8 mouse cellular contexts compared by ENCODE assay signal in genomic region chr8:75110093-75110492, GRCm38 (mm10). TPM values are rescaled to one million over a fixed set of nuclear protein-coding genes. Genes with fewer than 3 reads are reported as not detected.
DNase-seq lines count a peak whose midpoint lies in the region; ATAC-seq and TF ChIP-seq lines count a peak whose summit lies in the region.

No protein-coding gene starts in this region.

- H3K27ac ChIP-seq in left cerebral cortex, adult 2 months, result no peak overlapping the region
- 0 out of 2 replicates have a peak overlapping the region, but pooled peaks have one; percentile 28 for H3K27ac ChIP-seq in embryonic facial prominence, embryonic 11.5 days (replicated peaks; ENCODE audit: low read depth, low read length)
- no peak overlapping the region for H3K27ac ChIP-seq in hindbrain, embryonic 13.5 days
- H3K27ac ChIP-seq in midbrain, embryonic 14.5 days (replicated peaks; ENCODE audit: low read depth, low read length), result no peak overlapping the region

- no peaks in the 10 kb centered on the region for H3K27me3 ChIP-seq in embryonic facial prominence, embryonic 11.5 days (ENCODE audit: control insufficient read depth, insufficient read depth, low read length)
- H3K27me3 ChIP-seq in hindbrain, embryonic 13.5 days, result no peaks in the 10 kb centered on the region
- H3K27me3 ChIP-seq in midbrain, embryonic 14.5 days (ENCODE audit: control insufficient read depth, insufficient read depth, low read length), result no peaks in the 10 kb centered on the region

- 18% methylated on average over 13 of the region's 13 CpGs for WGBS in embryonic facial prominence, embryonic 11.5 days
- 22% methylated on average over 13 of the region's 13 CpGs for WGBS in hindbrain, embryonic 13.5 days
- 25% methylated on average over 13 of the region's 13 CpGs for WGBS in midbrain, embryonic 14.5 days

- H3K4me2 ChIP-seq in embryonic facial prominence, embryonic 11.5 days (ENCODE audit: low read depth, low read length), result peak overlapping the region; percentile 89
- peak overlapping the region; percentile 85 for H3K4me2 ChIP-seq in hindbrain, embryonic 13.5 days
- peak overlapping the region; percentile 88 for H3K4me2 ChIP-seq in midbrain, embryonic 14.5 days (ENCODE audit: low read length)

- peak overlapping the region; percentile 53 for H3K4me3 ChIP-seq in left cerebral cortex, adult 2 months
- peak overlapping the region; percentile 92 for H3K4me3 ChIP-seq in embryonic facial prominence, embryonic 11.5 days (ENCODE audit: low read depth, low read length)
- H3K4me3 ChIP-seq in hindbrain, embryonic 13.5 days, result peak overlapping the region; percentile 71
- peak overlapping the region; percentile 69 for H3K4me3 ChIP-seq in midbrain, embryonic 14.5 days (replicated peaks; ENCODE audit: low read depth, low read length)

- H3K9me3 ChIP-seq in embryonic facial prominence, embryonic 11.5 days (replicated peaks; ENCODE audit: control insufficient read depth, low read length), result no peaks in the 10 kb centered on the region
- no peaks in the 10 kb centered on the region for H3K9me3 ChIP-seq in hindbrain, embryonic 13.5 days
- no peaks in the 10 kb centered on the region for H3K9me3 ChIP-seq in midbrain, embryonic 14.5 days (ENCODE audit: control insufficient read depth, low read length)

- no peak for DNase-seq in left cerebral cortex, adult 2 months (ENCODE audit: extremely low spot score in 1 of 2, low spot score in 2 of 2)
- DNase-seq in left cerebral cortex, adult 18-20 months (ENCODE audit: low spot score in 2 of 2), result no peak
- DNase-seq in embryonic facial prominence, embryonic 11.5 days (ENCODE audit: low spot score), result no peak
- no peak for DNase-seq in midbrain, embryonic 14.5 days
- DNase-seq in adrenal gland, adult 2 months, result no peak
- no peak for DNase-seq in right cerebral cortex, adult 2 months (ENCODE audit: low spot score in 2 of 2)
- DNase-seq in adrenal gland, postnatal 10 days, result no peak

- ATAC-seq in embryonic facial prominence, embryonic 11.5 days (replicated peaks; ENCODE audit: insufficient number of reproducible peaks, low FRiP score, low TSS enrichment, low read depth), result no peak
- ATAC-seq in hindbrain, embryonic 13.5 days (ENCODE audit: low FRiP score), result no peak
- ATAC-seq in midbrain, embryonic 14.5 days (ENCODE audit: low FRiP score, low TSS enrichment), result no peak

- peaks cover 13% of the 10 kb centered on the region for H3K36me3 ChIP-seq in embryonic facial prominence, embryonic 11.5 days (replicated peaks; ENCODE audit: control insufficient read depth, insufficient read depth, low read depth, low read length)
- H3K36me3 ChIP-seq in hindbrain, embryonic 13.5 days, result peaks cover 22% of the 10 kb centered on the region
- peaks cover 21% of the 10 kb centered on the region for H3K36me3 ChIP-seq in midbrain, embryonic 14.5 days (ENCODE audit: control insufficient read depth, insufficient read depth, low read length)

- intact Hi-C loops in left cerebral cortex, adult 2 months (cut with DNase I), result no loop called here

- peak overlapping the region; percentile 87 for H3K9ac ChIP-seq in embryonic facial prominence, embryonic 11.5 days (replicated peaks; ENCODE audit: low read length)
- H3K9ac ChIP-seq in hindbrain, embryonic 13.5 days, result peak overlapping the region; percentile 72
- H3K9ac ChIP-seq in midbrain, embryonic 14.5 days (replicated peaks; ENCODE audit: low read length), result peak overlapping the region; percentile 42; the same call in 1 of the 2 replicates

- no peaks in the 10 kb centered on the region for H3K4me1 ChIP-seq in embryonic facial prominence, embryonic 11.5 days (ENCODE audit: control insufficient read depth, insufficient read depth, low read length)
- peaks cover 21% of the 10 kb centered on the region for H3K4me1 ChIP-seq in hindbrain, embryonic 13.5 days (replicated peaks)
- H3K4me1 ChIP-seq in midbrain, embryonic 14.5 days (ENCODE audit: control insufficient read depth, insufficient read depth, low read length), result peaks cover 9% of the 10 kb centered on the region

- no peak for TF ChIP-seq CTCF in left cerebral cortex, adult 2 months (IDR thresholded peaks at IDR 0.05)

RNA-seq across cellular contexts. Expression of gene Mcm5, which starts 0.7 kb away (rescaled TPM):
- total RNA-seq in left cerebral cortex, adult 2 months (2021), result 1 to 10 TPM; 7.4 to 7.6 TPM
- total RNA-seq in left cerebral cortex, adult 18-20 months (2021), result 1 to 10 TPM; 8.3 to 8.5 TPM
- 226 and 240 TPM in 2 replicates for polyA plus RNA-seq in embryonic facial prominence, embryonic 11.5 days (2014; fragmentation: Nextera tagmentation; extraction: Ambion mirVana)
- 41.2 and 42.7 TPM in 2 replicates for polyA plus RNA-seq in hindbrain, embryonic 13.5 days (2015; fragmentation: Nextera tagmentation; extraction: Ambion mirVana)
- 24.7 and 34.6 TPM in 2 replicates for polyA plus RNA-seq in midbrain, embryonic 14.5 days (2014; fragmentation: Nextera tagmentation; extraction: Ambion mirVana)
- total RNA-seq in adrenal gland, adult 2 months (2021), result 1 to 10 TPM; 8.2 to 9.8 TPM
- 6.7 and 7.3 TPM in 2 replicates for polyA plus RNA-seq in adrenal gland, adult 2 months (2012; rRNA removed)
- total RNA-seq in adrenal gland, postnatal 10 days (2021), result 10 to 100 TPM; 25.6 to 40.0 TPM

RNA-seq across cellular contexts. Expression of gene Hmox1, which starts 16.7 kb away (rescaled TPM):
- total RNA-seq in left cerebral cortex, adult 2 months (2021), result 1 to 10 TPM; 3.9 to 5.2 TPM
- 1 to 10 TPM; 4.3 to 5.1 TPM for total RNA-seq in left cerebral cortex, adult 18-20 months (2021)
- 16.0 and 18.0 TPM in 2 replicates for polyA plus RNA-seq in embryonic facial prominence, embryonic 11.5 days (2014; fragmentation: Nextera tagmentation; extraction: Ambion mirVana)
- polyA plus RNA-seq in hindbrain, embryonic 13.5 days (2015; fragmentation: Nextera tagmentation; extraction: Ambion mirVana), result 13.7 and 16.6 TPM in 2 replicates
- polyA plus RNA-seq in midbrain, embryonic 14.5 days (2014; fragmentation: Nextera tagmentation; extraction: Ambion mirVana), result 1.8 and 5.8 TPM in 2 replicates
- 100 to 1,000 TPM in 1 of 2 experiments, 10 to 100 TPM in 1; 59.0 to 146 TPM for total RNA-seq in adrenal gland, adult 2 months (2021)
- 37.4 and 66.4 TPM in 2 replicates for polyA plus RNA-seq in adrenal gland, adult 2 months (2012; rRNA removed)
- 10 to 100 TPM; 27.3 to 35.5 TPM for total RNA-seq in adrenal gland, postnatal 10 days (2021)

Comparison
In these comparisons a context has a peak if more than half of its experiments do, and no peak if none do; other contexts are left out.
1. RNA of gene Hmox1, which starts 16.7 kb away (total RNA-seq): 59.0 to 146 TPM in adrenal gland, adult 2 months and 27.3 to 35.5 TPM in adrenal gland, postnatal 10 days; 3.9 to 5.2 TPM in left cerebral cortex, adult 2 months and 4.3 to 5.1 TPM in left cerebral cortex, adult 18-20 months; every median in the first group is over 4 times any median in the second.
2. Peak in every context shown above with its lines, with median percentiles within 50 percentile points of each other: H3K4me3 ChIP-seq, H3K4me2 ChIP-seq and H3K9ac ChIP-seq.